Mouse (Mus musculus): Measurements from ENCODE around the gene Enho.

Gene Enho

GRCm38 (mm10) chr4:41631390-41631789 is 8.7 kb downstream of the Enho start:
- DNase-seq (ENCODE audit: low spot score in 2 of 2), result no peak

- no peak for DNase-seq (ENCODE audit: low spot score in 2 of 2)
These were observed 9.9 kb downstream of the Enho start for GRCm38 (mm10) chr4:41630196-41630595.

- DNase-seq (ENCODE audit: low spot score in 2 of 2), result peak in 1 of 2 experiments; percentile 26
These were observed 11.8 kb downstream of the Enho start for GRCm38 (mm10) chr4:41628202-41628927.

- DNase-seq (ENCODE audit: low spot score in 2 of 2), result no peak
These were observed 18.1 kb downstream of the Enho start for GRCm38 (mm10) chr4:41622071-41622470.

GRCm38 (mm10) chr4:41618916-41619746 is 21.0 kb downstream of the Enho start:
- no peak for DNase-seq (ENCODE audit: low spot score in 2 of 2)

GRCm38 (mm10) chr4:41615661-41616599 is 24.2 kb downstream of the Enho start:
- no peak for DNase-seq (ENCODE audit: low spot score in 2 of 2)

- peak; percentile 47 to 62 for DNase-seq (ENCODE audit: low spot score in 2 of 2)
These were observed 26.0 kb downstream of the Enho start for GRCm38 (mm10) chr4:41614156-41614555.

GRCm38 (mm10) chr4:41612166-41612565 is 28.0 kb downstream of the Enho start:
- no peak for DNase-seq (ENCODE audit: low spot score in 2 of 2)

- no peak for DNase-seq (ENCODE audit: low spot score in 2 of 2)
These were observed 29.5 kb downstream of the Enho start for GRCm38 (mm10) chr4:41610594-41610980.

GRCm38 (mm10) chr4:41609681-41610593 is 30.2 kb downstream of the Enho start:
- no peak for DNase-seq (ENCODE audit: low spot score in 2 of 2)

GRCm38 (mm10) chr4:41606784-41607183 is 33.3 kb downstream of the Enho start:
- no peak for DNase-seq (ENCODE audit: low spot score in 2 of 2)

GRCm38 (mm10) chr4:41604476-41605396 is 35.4 kb downstream of the Enho start:
- DNase-seq (ENCODE audit: low spot score in 2 of 2), result no peak

GRCm38 (mm10) chr4:41602818-41603217 is 37.3 kb downstream of the Enho start:
- no peak for DNase-seq (ENCODE audit: low spot score in 2 of 2)

All from natural killer cell, adult 2 months (primary cell).